Comparison of ENCODE assay signal across 8 mouse cellular contexts in genomic region chr4:57300469-57301409, GRCm38 (mm10). TPM values are rescaled to one million over a fixed set of nuclear protein-coding genes. Genes with fewer than 3 reads are reported as not detected.
A peak's percentile ranks its signal among the peaks of the same experiment; 100 is the strongest.
DNase-seq lines count a peak whose midpoint lies in the region; ATAC-seq and TF ChIP-seq lines count a peak whose summit lies in the region.

No protein-coding gene starts in this region.

- H3K9me3 ChIP-seq in forebrain, embryonic 10.5 days = no peaks in the 10 kb centered on the region
- no peaks in the 10 kb centered on the region for H3K9me3 ChIP-seq in intestine, embryonic 14.5 days (ENCODE audit: control insufficient read depth, low read length)
- no peaks in the 10 kb centered on the region for H3K9me3 ChIP-seq in liver, embryonic 14.5 days (ENCODE audit: control insufficient read depth, low read length)

- H3K4me2 ChIP-seq in intestine, embryonic 14.5 days (ENCODE audit: low read length) = peak overlapping the region; percentile 74
- peak overlapping the region; percentile 67 for H3K4me2 ChIP-seq in liver, embryonic 14.5 days (ENCODE audit: low read depth)

- peak; percentile 50 for DNase-seq in gastrocnemius, adult 2 months
- no peak for DNase-seq in gastrocnemius, postnatal 10 days
- DNase-seq in MN1 (ENCODE audit: low spot score) = peak; percentile 16
- DNase-seq in forebrain, embryonic 10.5 days (ENCODE audit: extremely low spot score, low spot score) = peak; percentile 42
- peak; percentile 88 for DNase-seq in intestine, embryonic 14.5 days (ENCODE audit: low spot score)
- DNase-seq in liver, embryonic 14.5 days (ENCODE audit: low read depth in 3 of 3, low spot score in 3 of 3) = no peak
- peak; percentile 44 for DNase-seq in naive thymus-derived CD4-positive, alpha-beta T cell, adult 2 months (ENCODE audit: low read depth)
- no peak for DNase-seq in spleen, postnatal 36 days (ENCODE audit: low spot score in 2 of 2)

- peak overlapping the region; percentile 76 for H3K9ac ChIP-seq in intestine, embryonic 14.5 days (ENCODE audit: low read length)
- no peak overlapping the region for H3K9ac ChIP-seq in liver, embryonic 14.5 days (replicated peaks)

- ATAC-seq in intestine, embryonic 14.5 days (replicated peaks; ENCODE audit: low FRiP score, low TSS enrichment, low read depth) = peak; percentile 44; the same call in 1 of the 2 replicates
- no peak for ATAC-seq in liver, embryonic 14.5 days (ENCODE audit: insufficient read depth)

- intact Hi-C loops in gastrocnemius, adult 2 months (cut with DNase I) = no loop called here

- H3K4me1 ChIP-seq in forebrain, embryonic 10.5 days = peaks cover 37% of the 10 kb centered on the region
- peaks cover 23% of the 10 kb centered on the region; the same call in 1 of the 2 replicates for H3K4me1 ChIP-seq in intestine, embryonic 14.5 days (replicated peaks; ENCODE audit: control insufficient read depth, insufficient read depth, low read length)
- no peaks in the 10 kb centered on the region; a peak in 1 of 4 replicates for H3K4me1 ChIP-seq in liver, embryonic 14.5 days (replicated peaks; ENCODE audit: control insufficient read depth in 2 of 2, insufficient read depth in 2 of 2, low read length in 1 of 2)

- H3K36me3 ChIP-seq in forebrain, embryonic 10.5 days (replicated peaks) = no peaks in the 10 kb centered on the region
- H3K36me3 ChIP-seq in intestine, embryonic 14.5 days (ENCODE audit: control insufficient read depth, insufficient read depth, low read length) = no peaks in the 10 kb centered on the region
- no peaks in the 10 kb centered on the region for H3K36me3 ChIP-seq in liver, embryonic 14.5 days (replicated peaks; ENCODE audit: control insufficient read depth, insufficient read depth, low read depth)

- H3K27me3 ChIP-seq in forebrain, embryonic 10.5 days (ENCODE audit: poor library complexity, severe bottlenecking) = peaks cover 71% of the 10 kb centered on the region
- H3K27me3 ChIP-seq in intestine, embryonic 14.5 days (replicated peaks; ENCODE audit: control insufficient read depth, insufficient read depth, low read length) = 0 out of 2 replicates have a peak, but pooled peaks cover 8% of the 10 kb centered on the region
- peaks cover 40% of the 10 kb centered on the region for H3K27me3 ChIP-seq in liver, embryonic 14.5 days (ENCODE audit: control insufficient read depth, insufficient read depth, low read length)

- WGBS in forebrain, embryonic 10.5 days = under 1% methylated on average over 37 of the region's 37 CpGs
- under 1% methylated on average over 37 of the region's 37 CpGs for WGBS in intestine, embryonic 14.5 days
- WGBS in liver, embryonic 14.5 days (ENCODE audit: insufficient replicate concordance) = under 1% methylated on average over 37 of the region's 37 CpGs

- peak overlapping the region; percentile 90 for H3K4me3 ChIP-seq in gastrocnemius, adult 2 months
- H3K4me3 ChIP-seq in forebrain, embryonic 10.5 days = peak overlapping the region; percentile 65
- peak overlapping the region; percentile 77 for H3K4me3 ChIP-seq in intestine, embryonic 14.5 days (ENCODE audit: low read depth, low read length)
- H3K4me3 ChIP-seq in liver, embryonic 14.5 days (ENCODE audit: insufficient read depth in 1 of 2, low read depth in 2 of 2, low read length in 2 of 2) = peak overlapping the region; percentile 35 to 59

- TF ChIP-seq EP300 in liver, embryonic 14.5 days (IDR thresholded peaks at IDR 0.05; ENCODE audit: low read depth) = no peak

- peak; percentile 41 for TF ChIP-seq CTCF in gastrocnemius, adult 2 months (IDR thresholded peaks at IDR 0.05)
- TF ChIP-seq CTCF in liver, embryonic 14.5 days (IDR thresholded peaks at IDR 0.05; ENCODE audit: low read depth) = no peak

- peak overlapping the region; percentile 88 for H3K27ac ChIP-seq in gastrocnemius, adult 2 months
- H3K27ac ChIP-seq in forebrain, embryonic 10.5 days = peak overlapping the region; percentile 78; the same call in 1 of the 2 replicates
- peak overlapping the region; percentile 82 for H3K27ac ChIP-seq in intestine, embryonic 14.5 days (ENCODE audit: low read depth)
- H3K27ac ChIP-seq in liver, embryonic 14.5 days = no peak overlapping the region

RNA-seq across cellular contexts. Expression of gene Ptpn3, which starts 0.9 kb away (rescaled TPM):
- total RNA-seq in gastrocnemius, adult 2 months (2021) = 10 to 100 TPM; 29.8 to 77.3 TPM
- 10 to 100 TPM; 13.8 to 17.0 TPM for total RNA-seq in gastrocnemius, postnatal 10 days (2021)
- polyA plus RNA-seq in forebrain, embryonic 10.5 days (2016; fragmentation: Nextera tagmentation; extraction: Ambion mirVana) = 1.1 and 1.3 TPM in 2 replicates
- 7.4 and 9.7 TPM in 2 replicates for polyA plus RNA-seq in intestine, embryonic 14.5 days (2014; fragmentation: Nextera tagmentation; extraction: Ambion mirVana)
- polyA plus RNA-seq in liver, embryonic 14.5 days (2012; rRNA removed) = 0.32 and 0.46 TPM in 2 replicates
- 0.38 and 0.51 TPM in 2 replicates for polyA plus RNA-seq in liver, embryonic 14.5 days (2014; fragmentation: Nextera tagmentation; extraction: Ambion mirVana)

Comparison
In these comparisons a context has a peak if more than half of its experiments do, and no peak if none do; other contexts are left out.
1. DNase-seq: peak in gastrocnemius, adult 2 months (single experiment), MN1 (single experiment), forebrain, embryonic 10.5 days (single experiment), intestine, embryonic 14.5 days (single experiment) and naive thymus-derived CD4-positive, alpha-beta T cell, adult 2 months (single experiment); none in gastrocnemius, postnatal 10 days (single experiment), liver, embryonic 14.5 days (0 of 3) and spleen, postnatal 36 days (0 of 2).
2. Peak in every context shown above with its lines, with median percentiles within 50 percentile points of each other: H3K4me3 ChIP-seq.